Mouse (Mus musculus) liver, adult 10 weeks (tissue): Measurements from ENCODE around the gene Olfr1045. TPM values are rescaled to one million over a fixed set of nuclear protein-coding genes. Genes with fewer than 3 reads are reported as not detected.

ENCODE experiments used
- polyA plus RNA-seq: library from polyadenylated mRNA; stranded (reverse); fragments of 350-450 nt; fragmentation: Illumina TruSeq; extraction: RNeasy Lipid Tissue Mini Kit (QIAGEN cat#74804); gene quantifications from one replicate; pipeline ENCODE4 v1.2.3, GENCODE M21; 2014; ENCODE audit warnings: low read depth, low replicate concordance

Olfr1045 gene
- polyA plus RNA-seq, result not detected

DNA sequence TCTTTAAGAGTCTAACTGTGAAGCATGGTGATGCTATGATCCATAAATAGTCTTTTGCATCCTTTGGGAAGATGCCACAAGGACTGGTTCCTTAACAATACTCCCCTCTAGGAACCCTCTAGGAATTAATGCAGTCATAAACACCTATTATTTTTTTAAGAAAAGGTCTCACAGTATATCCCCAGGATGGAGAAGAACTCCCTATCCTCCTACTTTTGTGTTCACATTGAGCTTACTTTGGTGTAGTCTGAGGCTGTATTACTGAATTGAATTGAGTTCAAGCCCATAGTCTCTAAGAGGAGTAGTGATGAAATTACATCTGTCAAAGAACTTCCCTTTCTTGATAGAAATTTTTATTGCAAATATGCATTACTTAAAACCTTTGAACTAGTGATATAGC is at the start of gene Olfr1045:
Gene Olfr1045, minus strand, starts transcription at position 101 of the 400 bp plus-strand sequence.

DNA sequence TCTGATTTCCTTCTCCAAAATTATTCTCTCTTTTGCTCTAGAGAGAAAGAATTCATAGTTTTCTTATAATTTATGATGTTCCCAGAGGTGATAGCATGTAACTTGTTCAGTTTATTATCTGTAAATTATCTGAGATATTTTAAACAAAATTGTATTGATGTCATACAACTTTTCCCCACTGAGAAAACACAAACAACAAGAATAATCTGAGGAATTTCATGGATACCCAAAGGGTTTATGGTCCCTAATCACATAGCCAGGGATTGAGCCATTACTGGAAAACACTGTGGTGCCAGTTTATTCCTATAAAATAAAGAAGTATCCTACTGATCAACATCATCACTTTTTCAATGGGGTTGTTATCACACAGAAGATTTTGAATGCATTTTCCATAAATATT is 37.4 kb upstream of the Olfr1045 start, which contains the start of gene Olfr1048:
Gene Olfr1048, minus strand, starts transcription at position 101 of the 400 bp plus-strand sequence.

DNA sequence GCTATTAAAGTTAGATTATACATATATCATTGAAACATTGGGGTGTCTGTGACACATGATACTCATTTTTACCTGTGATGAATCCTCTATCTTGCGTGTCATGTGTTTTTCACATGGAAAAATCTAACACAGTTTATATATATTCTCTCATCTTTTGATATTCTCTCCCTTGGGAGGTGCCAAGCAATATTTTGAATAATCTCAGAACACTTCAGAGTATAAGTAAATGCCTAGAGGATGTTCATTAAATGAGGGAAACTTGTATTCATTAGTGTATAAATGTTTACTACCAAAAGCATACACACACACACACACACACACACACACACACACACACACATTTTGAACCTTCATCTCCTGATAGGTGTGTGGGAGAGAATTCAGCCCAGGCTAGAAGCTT is 28.5 kb upstream of the Olfr1045 start, which contains the start of gene Olfr1047:
Gene Olfr1047, minus strand, starts transcription at position 101 of the 400 bp plus-strand sequence.

DNA sequence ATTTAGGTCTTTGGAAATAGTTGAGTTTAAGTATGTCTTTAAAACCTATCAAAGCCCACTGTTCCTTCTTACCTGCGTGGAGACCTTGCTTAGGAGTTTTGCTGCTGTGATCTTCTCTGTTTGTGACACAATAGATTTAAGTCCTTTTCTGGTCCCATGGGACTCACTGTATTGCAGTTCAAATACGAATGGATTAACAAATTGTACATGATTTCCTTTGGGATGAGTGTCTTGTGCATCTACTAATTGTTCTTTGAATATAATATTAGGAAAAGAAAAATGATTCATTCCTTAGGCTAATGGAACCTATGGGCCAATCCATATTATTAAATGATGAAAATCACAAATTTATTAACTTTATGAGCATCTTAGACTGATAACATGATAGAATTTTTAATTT is 16.4 kb upstream of the Olfr1045 start, which contains the start of gene Olfr1046:
Gene Olfr1046, minus strand, starts transcription at position 101 of the 400 bp plus-strand sequence.

DNA sequence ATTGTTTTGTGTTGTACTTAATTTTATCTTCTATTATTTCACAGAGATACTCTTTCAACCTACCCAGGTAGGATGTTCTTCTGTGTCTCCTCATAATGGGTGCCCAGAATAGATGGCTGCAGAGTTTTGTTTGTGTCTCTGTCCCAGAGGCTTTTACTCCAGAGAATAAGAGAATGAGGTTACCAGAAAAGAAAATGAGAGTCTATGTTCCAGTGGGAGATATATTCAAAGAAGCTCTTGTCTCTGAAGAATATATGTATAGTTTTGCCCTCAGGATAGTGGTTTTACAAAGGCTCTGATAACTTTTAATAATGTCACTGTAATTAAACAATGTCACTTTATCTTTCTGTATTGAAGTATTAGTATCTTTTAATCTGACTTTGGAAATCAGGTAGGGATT is 17.2 kb downstream of the Olfr1045 start, which contains the start of gene Olfr52:
Gene Olfr52, minus strand, starts transcription at position 101 of the 400 bp plus-strand sequence.

DNA sequence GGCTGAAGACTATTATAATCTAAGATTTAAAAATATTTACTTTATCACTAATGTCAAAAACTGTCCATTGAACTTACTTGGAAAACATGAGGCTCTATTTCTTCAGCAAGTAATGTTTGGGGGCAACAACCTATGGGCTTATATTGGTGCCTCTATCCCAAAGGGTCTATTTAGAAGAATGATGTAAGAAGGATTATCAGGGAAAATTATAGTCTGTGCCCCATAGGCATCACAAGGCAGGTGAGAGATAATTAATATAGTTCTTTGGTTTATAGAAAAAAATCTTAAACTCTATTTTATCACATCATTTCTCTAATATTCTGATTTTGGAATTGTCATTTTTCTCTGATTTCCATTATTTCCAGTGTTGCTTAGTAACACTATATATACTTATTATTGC is 25.1 kb downstream of the Olfr1045 start, which contains the start of gene Olfr1044:
Gene Olfr1044, minus strand, starts transcription at position 101 of the 400 bp plus-strand sequence.

DNA sequence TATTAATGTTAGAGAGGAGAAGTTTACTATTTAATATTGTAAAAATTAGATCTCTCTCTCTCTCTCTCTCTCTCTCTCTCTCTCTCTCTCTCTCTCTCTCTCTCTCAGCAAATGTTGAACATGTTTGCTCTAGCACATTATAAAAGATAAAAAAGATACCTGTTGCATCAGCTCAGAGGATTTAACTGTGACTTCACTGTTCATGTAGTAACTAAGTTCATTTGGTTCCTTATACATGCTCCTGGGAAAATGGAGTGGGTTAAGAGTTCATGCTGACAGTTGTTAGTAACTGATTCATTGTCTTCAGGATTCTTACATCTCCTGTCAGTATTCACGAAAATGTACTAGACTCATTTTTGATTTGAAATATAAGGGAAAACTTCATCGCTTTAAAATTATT is 35.4 kb downstream of the Olfr1045 start, which contains the start of gene Olfr1043:
Gene Olfr1043, minus strand, starts transcription at position 101 of the 400 bp plus-strand sequence.

DNA sequence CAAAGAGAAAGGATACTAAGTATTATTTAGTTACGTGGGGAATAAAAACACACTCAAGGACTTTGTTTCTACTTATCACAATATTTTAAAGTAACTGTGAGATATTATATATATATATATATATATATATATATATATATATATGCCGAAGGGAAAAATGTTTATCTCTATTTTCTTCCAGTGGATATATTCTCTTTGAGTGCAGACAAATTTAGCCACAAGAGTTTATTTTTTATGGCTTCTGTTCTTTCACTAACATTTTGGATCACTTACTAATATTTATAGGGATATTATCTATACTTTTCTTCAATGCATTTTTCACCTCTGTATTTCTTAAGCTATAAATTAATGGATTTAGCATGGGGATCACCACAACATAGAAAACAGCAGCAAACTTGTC is 41.1 kb downstream of the Olfr1045 start, which contains the start of gene Olfr1042:
Gene Olfr1042, minus strand, starts transcription at position 101 of the 400 bp plus-strand sequence.

DNA sequence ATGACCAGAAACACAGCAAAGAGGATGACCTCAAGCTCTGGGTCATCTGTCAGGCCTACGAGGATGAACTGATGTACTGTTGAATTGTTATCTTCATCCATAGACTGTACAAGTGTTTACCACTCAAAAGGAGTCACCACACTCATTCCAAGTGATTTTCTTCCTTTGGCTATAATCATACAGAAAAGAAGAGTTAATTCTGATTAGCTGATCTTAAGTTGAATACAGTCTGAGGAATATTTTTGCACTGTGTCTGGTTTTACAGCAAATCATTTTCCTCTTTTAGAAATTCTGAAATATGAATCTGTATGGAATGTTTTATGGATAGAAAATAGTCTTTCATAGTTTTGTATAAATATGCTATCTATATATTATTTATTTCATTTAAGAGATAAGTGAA is 56.2 kb downstream of the Olfr1045 start, which contains the start of gene Olfr1040:
Gene Olfr1040, minus strand, starts transcription at position 101 of the 400 bp plus-strand sequence.

Other genes starting within 250 kb of the Olfr1045 start
- 0.13 TPM for gene Olfr1029, start 229.1 kb downstream of the Olfr1045 start, polyA plus RNA-seq
- not detected for gene Olfr1030, start 223.7 kb downstream of the Olfr1045 start, polyA plus RNA-seq
- not detected for gene Olfr1031, start 212.7 kb downstream of the Olfr1045 start, polyA plus RNA-seq
- not detected for gene Olfr1032, start 197.5 kb downstream of the Olfr1045 start, polyA plus RNA-seq
- 14.7 TPM for gene Olfr1033, start 182.4 kb downstream of the Olfr1045 start, polyA plus RNA-seq
- gene Olfr1034, start 157.1 kb downstream of the Olfr1045 start, polyA plus RNA-seq, result 5.8 TPM
- gene Olfr1036, start 129.0 kb downstream of the Olfr1045 start, polyA plus RNA-seq, result not detected
- gene Olfr1037, start 115.6 kb downstream of the Olfr1045 start, polyA plus RNA-seq, result not detected
- not detected for gene Olfr1039, start 67.1 kb downstream of the Olfr1045 start, polyA plus RNA-seq
- not detected for gene Olfr1040, start 56.3 kb downstream of the Olfr1045 start, polyA plus RNA-seq
- gene Olfr1042, start 41.2 kb downstream of the Olfr1045 start, polyA plus RNA-seq, result not detected
- gene Olfr1043, start 35.5 kb downstream of the Olfr1045 start, polyA plus RNA-seq, result not detected
- gene Olfr1044, start 25.2 kb downstream of the Olfr1045 start, polyA plus RNA-seq, result not detected
- not detected for gene Olfr52, start 17.3 kb downstream of the Olfr1045 start, polyA plus RNA-seq
- not detected for gene Olfr1046, start 16.3 kb upstream of the Olfr1045 start, polyA plus RNA-seq
- gene Olfr1047, start 28.4 kb upstream of the Olfr1045 start, polyA plus RNA-seq, result not detected
- gene Olfr1048, start 37.3 kb upstream of the Olfr1045 start, polyA plus RNA-seq, result not detected
- gene Olfr1049, start 55.3 kb upstream of the Olfr1045 start, polyA plus RNA-seq, result not detected
- not detected for gene Olfr1051, start 76.1 kb upstream of the Olfr1045 start, polyA plus RNA-seq
- gene Olfr1052, start 89.4 kb upstream of the Olfr1045 start, polyA plus RNA-seq, result not detected
- not detected for gene Olfr1053, start 112.3 kb upstream of the Olfr1045 start, polyA plus RNA-seq
- not detected for gene Olfr1054, start 132.4 kb upstream of the Olfr1045 start, polyA plus RNA-seq
- gene Olfr1055, start 147.3 kb upstream of the Olfr1045 start, polyA plus RNA-seq, result not detected
- gene Olfr1056, start 159.5 kb upstream of the Olfr1045 start, polyA plus RNA-seq, result not detected
- not detected for gene Olfr1057, start 175.4 kb upstream of the Olfr1045 start, polyA plus RNA-seq
- not detected for gene Olfr1058, start 185.6 kb upstream of the Olfr1045 start, polyA plus RNA-seq
- not detected for gene Olfr1061, start 211.0 kb upstream of the Olfr1045 start, polyA plus RNA-seq
- gene Olfr1062, start 223.7 kb upstream of the Olfr1045 start, polyA plus RNA-seq, result not detected
- gene Olfr1065, start 247.6 kb upstream of the Olfr1045 start, polyA plus RNA-seq, result not detected